Mouse (Mus musculus) neural tube, embryonic 14.5 days (tissue): ENCODE results near the gene Gm10309. TPM values are rescaled to one million over a fixed set of nuclear protein-coding genes. Genes with fewer than 3 reads are reported as not detected.

Experiments used
- ATAC-seq: fragments of 200-750 bp; cut with Nextera tagmentation; 2 replicates; pipeline ENCODE4 v1.8.0; 2017; ENCODE audit warnings: low read depth, mild to moderate bottlenecking, moderate TSS enrichment, moderate library complexity
- H3K27ac ChIP-seq: fragments of 300-500 bp; sonication (generic); 2 replicates; pipeline ENCODE4 v1.5.1; 2014; ENCODE audit warnings: low read depth, mild to moderate bottlenecking, control low read depth, low read length, moderate library complexity, mixed read lengths
- H3K27me3 ChIP-seq: fragments of 300-500 bp; sonication (generic); 2 replicates; pipeline ENCODE4 v1.6.1; 2014; ENCODE audit warnings: low read length; ENCODE audit not compliant: control insufficient read depth, insufficient read depth
- H3K36me3 ChIP-seq: fragments of 300-500 bp; sonication (generic); 2 replicates; pipeline ENCODE4 v1.6.1; 2014; ENCODE audit warnings: low read length, mixed read lengths; ENCODE audit not compliant: control insufficient read depth, insufficient read depth
- H3K4me1 ChIP-seq: fragments of 300-500 bp; sonication (generic); 2 replicates; pipeline ENCODE4 v1.6.1; 2014; ENCODE audit warnings: low read length; ENCODE audit not compliant: control insufficient read depth, insufficient read depth
- H3K4me2 ChIP-seq: fragments of 300-500 bp; sonication (generic); 2 replicates; pipeline ENCODE4 v1.6.1; 2014; ENCODE audit warnings: mild to moderate bottlenecking, low read depth, low read length, control low read depth
- H3K4me3 ChIP-seq: fragments of 300-500 bp; sonication (generic); 2 replicates; pipeline ENCODE4 v1.5.1; 2014; ENCODE audit warnings: low read depth, low read length, control low read depth, mixed read lengths
- H3K9ac ChIP-seq: fragments of 300-500 bp; sonication (generic); replicated peaks from 2 replicates; pipeline ENCODE4 v1.6.1; 2014; ENCODE audit warnings: low read depth, mild to moderate bottlenecking, control low read depth, low read length, mixed read lengths
- H3K9me3 ChIP-seq: fragments of 300-500 bp; sonication (generic); 2 replicates; pipeline ENCODE4 v1.6.1; 2016; ENCODE audit warnings: low read length; ENCODE audit not compliant: control insufficient read depth
- WGBS: fragments of 180-500 bp; shearing (Covaris S2); extraction: QIAGEN DNeasy Blood & Tissue Kit; methylation state at CpG from one replicate; pipeline ENCODE4 v1.1.7; 2014; 5-methylcytosine and 5-hydroxymethylcytosine counted together
- polyA plus RNA-seq: library from polyadenylated mRNA; unstranded; fragments of >200 nt; fragmentation: Nextera tagmentation; extraction: Ambion mirVana; gene quantifications from 2 replicates; pipeline ENCODE4 v1.2.1, GENCODE M21; 2014

Gm10309 gene
- polyA plus RNA-seq, 1 experiment from 2014 or later: 0.27 TPM

DNA sequence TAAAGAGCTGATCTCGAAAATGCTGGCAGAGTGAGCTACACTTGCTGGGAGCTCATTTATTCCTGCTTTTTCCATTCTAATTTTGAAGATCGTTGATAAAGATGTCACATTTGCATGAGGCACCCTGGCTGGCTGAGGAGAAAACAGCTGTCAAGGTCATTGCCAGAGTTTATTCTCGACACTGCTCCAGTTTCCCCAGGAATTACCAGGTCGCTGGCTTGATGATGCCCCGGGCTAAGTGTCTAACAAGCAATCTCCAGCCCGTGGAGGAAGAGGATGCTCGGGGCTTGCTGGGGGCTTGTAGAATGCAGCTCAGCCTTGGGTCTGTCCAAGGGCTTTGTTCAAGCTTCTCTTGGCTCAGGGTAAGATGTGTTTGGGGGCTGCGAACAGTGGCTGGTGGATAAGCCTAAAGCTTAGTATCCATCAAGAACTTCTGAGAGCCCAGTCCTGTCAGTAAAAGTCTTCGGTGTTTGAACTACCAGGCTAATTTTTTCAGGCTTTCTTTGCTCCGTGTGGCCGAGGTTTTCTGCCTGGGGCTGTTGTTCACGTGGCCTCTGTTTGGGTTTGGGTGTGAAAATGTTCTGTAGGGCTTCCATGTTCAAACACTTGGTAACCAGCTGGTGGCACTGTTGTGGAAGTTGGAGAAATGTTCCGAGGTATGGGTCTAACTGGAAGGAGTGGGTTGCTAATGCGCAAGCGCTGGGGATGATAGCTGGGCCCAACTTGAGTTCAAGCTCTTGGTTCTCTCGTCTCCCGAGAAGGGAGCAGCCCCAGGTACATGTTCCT, 44.2 kb downstream of the Gm10309 start:
- 65% methylated on average over 17 of the region's 17 CpGs for WGBS
- Histone ChIP-seq H3K9me3 (no peaks in the 10 kb centered on the region), H3K4me2 (no peak overlapping the region), H3K27me3 (no peaks in the 10 kb centered on the region), H3K36me3 (no peaks in the 10 kb centered on the region), H3K4me3 (no peak overlapping the region), H3K9ac (no peak overlapping the region), H3K27ac (no peak overlapping the region), H3K4me1 (peaks cover 14% of the 10 kb centered on the region)
- no peak for ATAC-seq

DNA sequence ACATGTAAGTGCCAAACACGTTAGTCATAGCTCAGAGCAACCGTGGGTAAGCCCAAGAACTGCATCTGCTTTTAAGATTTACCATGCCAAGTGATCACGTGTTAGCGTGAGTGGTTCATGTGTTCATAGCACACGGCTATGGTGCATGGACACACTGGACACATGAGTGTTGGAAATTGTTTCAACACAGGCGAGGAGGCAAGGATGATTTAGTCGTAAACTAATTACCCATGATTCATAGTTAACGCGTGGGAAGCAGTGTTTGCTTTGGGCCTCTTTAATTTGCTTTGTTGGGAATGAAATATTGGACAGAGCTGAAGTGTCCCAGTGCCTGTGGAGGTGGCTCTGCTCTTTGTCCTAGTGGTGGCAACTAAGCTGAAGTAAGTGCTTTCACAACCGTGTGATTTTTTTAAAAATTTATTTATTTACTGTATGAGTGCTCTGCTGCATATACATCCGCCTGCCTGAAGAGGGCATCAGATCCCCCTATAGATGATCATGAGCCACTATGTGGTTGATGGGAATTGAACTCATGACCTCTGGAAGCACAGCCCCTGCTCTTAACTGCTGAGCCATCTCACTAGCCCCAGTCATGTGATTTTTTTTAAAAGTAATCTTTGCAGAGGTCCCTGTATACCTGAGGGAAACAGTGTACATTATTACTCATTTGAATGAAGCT, 46.6 kb downstream of the Gm10309 start:
- Histone ChIP-seq H3K27me3 (no peaks in the 10 kb centered on the region), H3K4me2 (no peak overlapping the region), H3K27ac (no peak overlapping the region), H3K4me1 (no peaks in the 10 kb centered on the region), H3K4me3 (no peak overlapping the region), H3K9ac (no peak overlapping the region), H3K9me3 (no peaks in the 10 kb centered on the region), H3K36me3 (no peaks in the 10 kb centered on the region)
- ATAC-seq: no peak
- WGBS: 73% methylated on average over 11 of the region's 11 CpGs

DNA sequence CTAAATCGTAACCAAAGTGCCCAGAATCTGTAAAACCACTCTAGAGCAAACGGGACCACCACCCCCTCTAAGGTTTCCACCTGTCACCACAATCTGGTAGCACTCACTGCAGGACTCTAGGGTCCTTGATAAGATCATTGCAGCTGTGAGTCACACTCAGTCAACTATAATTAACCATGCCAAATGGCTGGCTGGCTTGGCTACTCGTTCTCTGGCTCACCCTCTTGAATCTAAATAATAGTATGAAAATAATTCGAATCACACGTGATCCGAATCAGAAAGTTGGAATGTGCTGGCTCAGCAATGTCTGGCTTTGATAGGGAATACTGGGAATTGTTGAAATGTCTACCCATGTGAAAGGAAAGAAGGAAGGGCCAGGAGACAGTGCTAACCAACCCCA, 48.5 kb downstream of the Gm10309 start:
- Histone ChIP-seq H3K9me3 (no peaks in the 10 kb centered on the region), H3K4me2 (no peak overlapping the region), H3K27me3 (no peaks in the 10 kb centered on the region), H3K27ac (no peak overlapping the region), H3K9ac (no peak overlapping the region), H3K4me1 (no peaks in the 10 kb centered on the region), H3K4me3 (no peak overlapping the region), H3K36me3 (no peaks in the 10 kb centered on the region)
- 77% methylated on average over 6 of the region's 6 CpGs for WGBS
- ATAC-seq: no peak

DNA sequence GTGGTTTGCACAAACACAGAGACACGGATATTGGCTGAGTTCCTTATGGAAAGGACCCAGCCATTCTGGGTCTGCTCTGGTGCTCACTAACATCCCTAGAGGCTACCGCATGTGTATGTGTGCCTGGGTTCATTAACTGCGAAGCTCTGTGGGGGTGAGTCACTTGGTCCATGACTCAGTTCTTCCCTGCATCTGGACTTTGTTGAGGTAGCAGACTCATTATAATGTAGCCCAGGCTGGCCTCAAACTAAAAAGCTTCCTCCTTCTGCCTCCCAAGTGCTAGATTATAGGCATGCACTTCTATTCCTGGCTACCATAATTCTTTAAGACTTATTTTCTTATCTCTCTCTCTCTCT, 50.7 kb downstream of the Gm10309 start:
- H3K4me1 ChIP-seq: no peaks in the 10 kb centered on the region
- no peak overlapping the region for H3K27ac ChIP-seq
- no peak overlapping the region for H3K4me2 ChIP-seq
- no peaks in the 10 kb centered on the region for H3K36me3 ChIP-seq
- no peak overlapping the region for H3K9ac ChIP-seq
- H3K27me3 ChIP-seq: no peaks in the 10 kb centered on the region
- no peaks in the 10 kb centered on the region for H3K9me3 ChIP-seq
- WGBS: 80% methylated on average over 3 of the region's 3 CpGs
- no peak for ATAC-seq
- no peak overlapping the region for H3K4me3 ChIP-seq

DNA sequence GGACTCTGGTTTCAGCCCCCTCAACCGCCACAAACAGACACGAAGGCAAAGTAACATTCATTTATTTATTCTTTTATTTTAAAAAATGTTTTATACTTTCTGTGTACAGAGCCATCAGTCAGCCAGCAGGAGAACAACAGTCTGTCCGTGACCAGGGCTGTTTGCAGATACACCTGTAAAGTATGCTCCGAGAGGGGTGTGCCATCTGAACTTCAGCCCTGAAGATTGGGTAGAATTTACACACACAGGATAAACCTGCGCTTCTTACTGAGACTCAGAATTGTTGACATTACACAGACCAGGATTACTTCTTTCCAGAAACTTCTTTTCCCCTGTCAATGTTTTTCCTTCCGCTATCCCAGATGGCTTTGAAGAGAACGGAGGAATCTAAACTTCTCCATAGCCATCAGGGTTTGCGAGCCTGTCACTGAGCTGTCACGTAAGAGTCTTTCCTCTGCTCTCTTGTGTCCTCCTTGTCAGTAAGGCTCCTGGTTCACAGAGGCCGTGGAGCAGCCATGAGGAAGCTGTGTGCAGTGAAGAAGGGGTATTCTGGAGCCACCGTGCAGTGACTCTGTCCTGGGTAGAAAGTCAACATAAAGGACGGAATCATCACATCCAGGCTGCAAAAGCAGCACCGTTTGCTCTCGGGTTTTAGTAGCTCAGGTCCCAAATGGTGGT, 51.2 kb downstream of the Gm10309 start:
- Histone ChIP-seq H3K4me2 (no peak overlapping the region), H3K36me3 (no peaks in the 10 kb centered on the region), H3K4me1 (no peaks in the 10 kb centered on the region), H3K27me3 (no peaks in the 10 kb centered on the region), H3K4me3 (no peak overlapping the region), H3K27ac (no peak overlapping the region), H3K9ac (no peak overlapping the region), H3K9me3 (no peaks in the 10 kb centered on the region)
- no peak for ATAC-seq
- 87% methylated on average over 14 of the region's 14 CpGs for WGBS

DNA sequence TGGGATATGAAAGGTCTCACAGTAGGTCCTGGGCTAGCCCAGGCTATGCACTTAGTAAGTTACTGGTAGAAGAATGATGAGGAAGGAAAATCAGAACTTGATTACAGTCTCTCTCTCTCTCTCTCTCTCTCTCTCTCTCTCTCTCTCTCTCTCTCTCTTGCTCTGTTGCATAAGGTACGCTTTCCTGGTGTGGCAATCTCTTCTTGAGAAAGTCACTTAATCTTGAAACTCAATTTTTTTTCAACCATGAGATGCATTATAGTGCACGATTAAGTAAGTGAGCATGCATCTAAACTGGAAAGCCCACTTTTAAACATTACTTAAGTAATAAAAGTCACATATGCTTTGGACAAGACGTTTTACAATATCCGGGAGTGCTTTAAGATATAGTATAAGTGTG, 52.1 kb downstream of the Gm10309 start:
- H3K9me3 ChIP-seq: no peaks in the 10 kb centered on the region; the same call in 1 of the 2 replicates
- no peak overlapping the region for H3K4me2 ChIP-seq
- H3K27me3 ChIP-seq: no peaks in the 10 kb centered on the region
- no peaks in the 10 kb centered on the region for H3K4me1 ChIP-seq
- H3K27ac ChIP-seq: no peak overlapping the region
- no peak for ATAC-seq
- 87% methylated on average over 4 of the region's 4 CpGs for WGBS
- no peak overlapping the region for H3K9ac ChIP-seq
- H3K36me3 ChIP-seq: no peaks in the 10 kb centered on the region
- H3K4me3 ChIP-seq: no peak overlapping the region

Other genes with a start within 250 kb of the Gm10309 start
- gene Epas1, start 248.5 kb upstream of the Gm10309 start, polyA plus RNA-seq: 6.6 and 11.7 TPM in 2 replicates